Mouse (Mus musculus) CD8-positive naive resting alpha-beta T cell, adult 2 months (primary cell): ENCODE measurements around the gene Cenpn.
A peak's percentile ranks its signal among the peaks of the same experiment; 100 is the strongest.

ENCODE experiments used
- DNase-seq, 2 experiments: peaks; one replicate each; pipeline ENCODE4 v3.0.0; 2022; ENCODE audit warnings: low read depth in 2 of 2, low spot score in 2 of 2

The Cenpn gene

DNA sequence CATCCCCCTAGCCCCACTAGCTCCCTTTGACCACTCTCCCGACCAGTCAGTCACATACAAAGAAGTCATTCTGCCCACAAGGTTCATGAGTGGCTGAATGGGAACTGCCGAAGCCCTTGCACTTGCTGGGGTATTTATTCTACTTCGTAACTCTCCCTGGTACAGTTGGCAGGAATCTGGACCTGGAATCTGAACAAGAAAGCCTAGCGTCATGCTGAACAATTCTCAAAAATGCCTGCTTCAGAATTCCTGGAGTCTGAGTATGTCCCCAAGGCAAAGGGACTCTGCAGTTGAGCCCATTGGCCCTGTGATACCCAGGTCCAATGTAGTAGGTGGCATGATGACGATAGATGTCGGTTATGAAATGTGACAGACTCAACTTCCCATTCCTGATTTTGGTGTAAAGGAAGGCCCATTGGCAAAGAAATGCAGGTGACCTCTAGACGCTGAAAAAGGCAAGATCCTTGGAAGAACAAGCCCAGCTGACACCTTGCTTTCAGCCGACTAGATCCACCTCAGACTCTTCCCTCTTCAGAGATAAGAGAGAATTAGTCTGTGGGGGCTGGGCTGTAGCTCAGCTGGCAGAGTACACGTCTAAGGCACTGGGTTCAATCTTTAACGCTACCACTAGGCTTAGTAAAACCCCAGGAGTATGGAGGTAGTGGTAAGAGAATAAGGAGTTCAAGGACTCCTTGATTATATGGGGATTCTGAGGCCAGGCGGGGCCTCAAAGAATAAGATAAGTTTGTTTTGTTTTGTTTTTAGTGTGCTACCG lies 20.9 kb downstream of the Cenpn start:
- no peak for DNase-seq

DNA sequence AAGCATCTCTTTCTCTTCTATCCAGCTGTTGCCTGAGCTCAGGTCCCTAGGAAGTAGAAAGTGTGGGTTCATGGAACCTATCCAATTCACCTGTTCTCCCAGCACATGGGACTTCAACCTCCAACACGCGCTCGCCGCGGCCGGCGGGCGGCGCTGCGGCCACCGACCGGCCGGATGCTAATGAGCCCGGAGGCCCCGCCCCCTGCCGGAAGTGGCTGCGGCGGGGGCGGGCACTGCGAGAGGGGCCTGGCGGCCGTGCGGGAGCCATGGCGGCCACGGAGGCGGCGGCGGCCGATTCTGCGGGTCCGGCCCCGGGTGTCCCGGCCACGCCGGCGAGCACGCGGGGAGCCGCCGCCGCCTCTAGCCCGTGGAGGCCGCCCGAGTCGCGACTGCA lies 21.6 kb downstream of the Cenpn start, which contains the start of gene Atmin:
Gene Atmin (plus strand): TSS at position 233 of the 394 bp plus-strand sequence.
- peak; percentile 42 for DNase-seq

DNA sequence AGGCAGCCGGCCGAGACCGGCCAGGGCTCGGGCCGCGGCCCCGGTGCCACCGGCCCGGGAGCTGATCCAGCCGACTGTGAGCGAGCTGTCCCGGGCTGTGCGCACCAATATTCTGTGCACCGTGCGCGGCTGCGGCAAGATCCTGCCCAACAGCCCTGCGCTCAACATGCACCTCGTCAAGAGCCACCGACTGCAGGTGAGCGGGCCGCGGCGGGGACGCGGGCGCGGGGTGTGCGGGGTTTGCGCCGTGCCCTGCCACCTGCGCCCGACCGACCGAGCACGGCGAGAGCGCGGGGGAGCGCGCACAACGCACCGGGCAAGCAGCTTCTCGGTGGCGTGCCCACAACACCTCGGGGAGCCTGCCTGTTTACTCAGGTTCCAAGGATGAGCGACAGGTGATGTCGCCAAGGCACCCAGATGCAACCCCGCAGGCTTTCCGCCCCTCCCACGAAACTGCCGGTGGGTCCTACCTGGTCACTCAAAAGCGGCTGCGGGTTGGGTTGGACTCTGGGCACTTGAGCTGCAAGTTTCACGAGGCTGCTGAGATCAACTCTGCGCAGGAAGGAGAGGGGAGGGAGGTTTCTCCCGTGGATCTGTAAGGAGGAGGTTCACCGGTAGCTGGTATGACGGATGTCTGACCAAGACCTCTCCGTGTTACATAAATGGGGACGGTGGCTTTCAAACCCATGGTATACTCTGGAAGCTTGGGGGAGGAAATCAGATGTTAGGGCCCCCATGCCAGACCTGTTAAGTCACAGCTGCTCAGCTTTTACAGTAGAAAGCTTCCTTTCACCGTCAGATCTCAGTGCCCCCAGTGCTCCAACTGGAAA lies 22.2 kb downstream of the Cenpn start:
- DNase-seq, result peak; percentile 11 to 21

GRCm38 (mm10) chr8:116944385-116944696 lies 22.8 kb downstream of the Cenpn start:
- DNase-seq, result no peak

- DNase-seq, result no peak
Observed at GRCm38 (mm10) chr8:116945169-116945910, 23.8 kb downstream of the Cenpn start.

GRCm38 (mm10) chr8:116946268-116946838 lies 24.8 kb downstream of the Cenpn start:
- DNase-seq, result peak; percentile 10 to 27

DNA sequence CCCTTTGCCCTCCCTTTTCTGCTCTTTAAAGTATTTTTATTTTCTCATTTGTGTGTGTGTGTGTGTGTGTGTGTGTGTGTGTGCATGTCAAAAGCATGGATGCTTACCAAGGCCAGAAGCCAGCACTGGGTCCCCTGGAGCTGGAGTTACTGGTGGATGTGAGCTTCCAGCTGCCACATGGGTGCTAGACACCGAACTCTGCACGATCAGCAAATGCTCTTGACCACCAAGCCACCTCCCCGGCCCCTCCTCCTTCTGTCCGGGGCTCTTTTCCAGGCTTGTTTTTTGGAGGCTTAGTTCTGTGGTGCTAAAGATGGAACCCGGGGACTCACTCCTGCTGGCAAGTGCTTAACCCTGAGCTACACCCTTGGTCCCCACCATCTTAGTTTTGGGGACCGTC lies 25.3 kb downstream of the Cenpn start:
- no peak for DNase-seq

DNA sequence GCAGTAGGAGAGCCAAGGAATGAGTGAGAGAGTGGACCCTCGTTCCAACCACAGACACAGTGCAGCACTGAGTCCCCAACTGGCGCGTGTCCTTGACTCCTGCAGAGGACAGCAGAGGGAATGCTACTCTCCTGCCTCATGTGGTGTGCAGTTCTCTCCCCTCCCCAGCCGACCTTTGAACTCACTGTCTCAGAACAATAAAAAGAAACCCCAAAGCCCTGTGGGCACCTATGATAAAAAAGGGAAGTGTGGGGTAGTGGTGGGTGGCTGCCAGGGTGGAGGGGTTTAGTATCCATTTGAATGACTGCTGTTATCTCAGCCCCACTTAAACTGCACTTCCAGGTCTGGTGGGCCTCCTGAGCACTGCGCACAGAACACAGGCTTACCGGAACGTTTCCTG lies 26.1 kb downstream of the Cenpn start:
- no peak for DNase-seq

DNA sequence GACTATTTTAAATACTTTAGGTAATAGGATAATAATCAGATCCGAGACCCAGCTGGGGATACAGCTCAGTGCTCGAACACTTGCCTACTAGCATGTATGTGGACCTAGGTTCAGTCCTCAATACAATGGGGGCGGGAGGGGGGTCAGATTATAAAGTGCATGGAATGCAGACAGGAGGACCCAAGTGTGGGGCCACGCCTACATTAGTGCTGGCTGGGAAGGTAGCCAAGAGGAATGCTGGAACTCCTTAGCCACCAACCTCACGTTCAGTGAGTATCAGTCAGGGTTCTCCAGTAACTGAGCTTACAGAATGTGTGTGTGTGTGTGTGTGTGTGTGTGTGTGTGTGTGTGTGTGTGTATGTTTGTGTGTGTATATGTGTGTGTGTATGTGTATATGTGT lies 29.8 kb downstream of the Cenpn start:
- no peak for DNase-seq

DNA sequence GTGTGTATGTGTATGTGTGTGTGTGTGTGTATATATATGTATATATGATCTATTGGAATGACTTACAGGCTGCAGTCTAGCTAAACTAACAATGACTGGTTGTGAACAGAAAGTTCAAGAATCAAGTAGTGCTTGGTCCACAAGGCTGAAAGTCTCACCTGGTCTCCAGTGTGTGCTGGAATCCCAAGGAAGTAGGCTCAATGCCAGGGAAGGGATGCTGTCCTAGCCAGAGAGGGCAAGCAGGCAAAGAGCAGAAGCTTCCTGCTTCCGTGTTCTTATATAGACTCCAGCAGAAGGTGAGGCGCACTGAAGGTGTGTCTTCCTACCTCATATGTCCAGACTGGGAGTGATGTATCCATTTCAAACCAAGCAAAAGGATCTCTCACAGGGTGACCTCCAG lies 30.2 kb downstream of the Cenpn start:
- no peak for DNase-seq

DNA sequence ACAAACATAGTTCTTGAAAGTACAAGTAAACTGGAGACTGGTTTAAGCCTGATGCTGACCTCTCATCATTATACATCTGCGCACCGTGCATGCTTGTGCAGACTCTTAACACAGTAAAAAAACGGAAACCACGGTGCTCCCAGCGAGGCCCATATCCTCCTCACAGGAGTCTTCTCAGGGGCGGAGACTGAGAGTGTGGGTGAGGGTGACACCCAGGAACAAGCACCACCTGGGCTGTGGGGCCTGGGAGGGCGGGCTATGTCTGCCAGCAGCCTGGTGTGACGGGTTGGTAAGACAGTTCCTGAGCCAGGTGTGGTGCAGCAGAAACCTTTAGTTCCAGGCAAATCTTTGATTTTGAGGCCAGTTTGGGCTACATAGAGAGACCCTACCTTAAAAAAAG lies 30.9 kb downstream of the Cenpn start:
- DNase-seq, result peak; percentile 3 to 5

GRCm38 (mm10) chr8:116954415-116954814 lies 32.9 kb downstream of the Cenpn start:
- no peak for DNase-seq

GRCm38 (mm10) chr8:116969531-116969930 lies 48.0 kb downstream of the Cenpn start:
- no peak for DNase-seq

DNA sequence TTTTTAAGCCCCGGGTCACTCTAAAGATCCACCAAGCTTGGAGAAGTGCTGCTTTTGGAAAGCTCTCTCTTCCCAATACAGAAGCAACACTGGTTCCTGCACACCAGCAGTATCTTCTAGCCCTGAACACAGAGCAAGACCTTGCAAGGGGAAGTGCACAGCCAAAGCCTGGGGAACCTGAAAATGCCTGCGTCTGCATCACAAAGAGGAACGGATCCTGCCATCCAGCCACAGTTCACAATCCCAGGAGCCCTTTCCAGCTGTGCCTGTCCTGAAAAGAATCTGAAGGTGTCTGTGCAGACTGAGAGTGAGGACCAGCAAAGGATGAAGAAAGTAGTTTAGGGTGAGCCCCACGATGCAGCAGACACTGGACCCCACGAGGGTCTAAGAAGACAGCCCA lies 53.5 kb downstream of the Cenpn start:
- DNase-seq, result no peak

- no peak for DNase-seq
Observed at GRCm38 (mm10) chr8:116975606-116976005, 54.1 kb downstream of the Cenpn start.

DNA sequence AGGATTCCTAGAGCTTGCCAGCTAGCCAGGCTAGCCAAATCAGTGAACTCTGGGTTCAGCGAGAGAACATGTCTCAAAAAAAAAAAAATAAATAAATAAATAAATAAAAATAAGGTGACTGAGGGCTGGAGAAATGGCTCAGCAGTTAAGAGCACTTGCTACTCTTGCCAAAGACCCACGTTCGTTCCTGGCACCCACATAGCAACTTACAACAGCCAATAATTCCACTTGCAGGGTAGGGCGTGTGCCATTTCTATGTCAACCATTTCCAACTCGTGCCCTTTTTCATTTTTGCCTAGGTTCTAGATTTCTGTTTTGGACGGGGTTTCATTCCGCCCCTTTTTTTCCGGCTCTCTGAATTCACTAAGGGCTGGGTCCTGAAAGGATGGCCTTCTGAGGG lies 56.5 kb downstream of the Cenpn start:
- no peak for DNase-seq

DNA sequence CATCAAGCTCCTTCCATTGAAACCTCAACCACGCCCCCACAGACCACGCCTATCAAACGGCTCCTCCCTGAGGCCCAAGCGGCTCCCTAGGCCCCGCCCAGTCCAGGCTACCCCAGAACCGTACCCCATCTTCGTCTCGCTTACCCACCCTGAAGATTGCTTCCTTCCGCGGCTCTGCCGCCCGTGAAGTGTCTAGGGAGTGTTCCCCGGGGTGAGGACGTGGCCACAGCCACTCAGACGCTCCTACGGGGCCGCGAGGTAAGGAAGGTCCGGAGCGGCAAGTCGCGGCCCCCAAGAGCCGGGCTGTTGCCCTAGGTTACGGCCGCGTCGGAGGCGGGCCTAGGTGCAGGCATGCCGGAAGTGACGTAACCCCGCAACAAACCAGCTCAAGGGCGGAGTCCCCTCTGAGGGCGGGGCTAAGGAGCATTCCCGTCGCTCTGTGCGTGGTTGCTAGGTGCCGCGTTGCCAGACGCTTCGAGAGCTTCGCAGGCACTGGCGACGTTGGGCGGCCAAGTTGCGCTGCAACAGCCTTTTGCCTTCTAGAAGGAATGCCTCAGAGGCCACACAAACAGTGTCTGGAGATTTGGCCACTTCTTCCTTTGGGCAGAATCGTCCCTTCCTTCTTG lies 57.2 kb downstream of the Cenpn start, which contains the start of gene 1700030J22Rik:
Gene 1700030J22Rik (minus strand): TSS at position 329 of the 626 bp plus-strand sequence.
- DNase-seq, result peak; percentile 96 to 98

- DNase-seq, result peak; percentile 49 to 62
Observed at GRCm38 (mm10) chr8:116980117-116980516, 58.6 kb downstream of the Cenpn start.

GRCm38 (mm10) chr8:116989842-116990241 lies 68.3 kb downstream of the Cenpn start:
- no peak for DNase-seq
